Comparison of ENCODE assay signal across 8 mouse cellular contexts in the genomic region with DNA sequence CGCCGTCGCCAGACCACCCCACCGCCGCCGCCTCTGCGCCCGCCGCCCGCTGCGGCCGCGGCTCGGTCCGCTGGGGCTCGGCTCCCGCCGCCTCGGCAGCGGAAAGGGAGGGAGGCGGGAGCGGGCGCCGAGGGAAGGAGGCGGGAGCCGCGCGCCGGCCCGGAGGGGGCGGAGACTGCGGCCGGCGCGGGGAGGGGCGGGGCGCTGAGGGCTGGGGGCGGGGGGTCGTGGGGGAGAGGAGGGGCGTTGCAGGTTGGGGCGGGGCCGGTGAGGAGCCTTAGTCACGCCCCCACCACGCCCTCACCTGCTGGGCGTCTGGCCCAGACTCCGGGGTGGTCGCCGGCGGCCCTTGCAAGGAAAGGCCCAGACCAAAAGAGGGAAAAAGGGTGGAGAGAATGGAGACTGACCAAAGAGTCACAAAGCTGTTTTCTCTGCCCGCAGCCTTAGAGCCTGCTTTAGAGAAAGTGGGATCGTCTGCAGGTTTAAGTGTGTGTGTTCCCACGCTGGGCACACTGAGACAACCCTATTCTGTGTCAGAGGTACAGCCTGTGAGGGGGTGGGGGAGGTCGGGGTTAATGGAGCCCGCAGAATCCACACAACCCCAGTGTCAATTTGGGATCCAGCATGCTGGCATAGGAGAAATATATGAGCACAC. TPM values are rescaled to one million over a fixed set of nuclear protein-coding genes. Genes with fewer than 3 reads are reported as not detected.
DNase-seq lines count a peak whose midpoint lies in the region; ATAC-seq and TF ChIP-seq lines count a peak whose summit lies in the region.

Cmtm4 (minus strand) TSS at position 105 of the 655 bp plus-strand sequence.

- H3K27me3 ChIP-seq in heart, embryonic 13.5 days (replicated peaks), result no peaks in the 10 kb centered on the region
- H3K27me3 ChIP-seq in kidney, embryonic 16.5 days (ENCODE audit: insufficient read depth, low read length), result no peaks in the 10 kb centered on the region
- H3K27me3 ChIP-seq in liver, postnatal 0 days (ENCODE audit: insufficient read depth, low read length), result peaks cover 6% of the 10 kb centered on the region

- peak within 1 kb of the TSS; percentile 99 for H3K4me2 ChIP-seq in heart, embryonic 13.5 days
- H3K4me2 ChIP-seq in kidney, embryonic 16.5 days (replicated peaks; ENCODE audit: low read depth, low read length), result peak within 1 kb of the TSS; percentile 91
- peak within 1 kb of the TSS; percentile 96 for H3K4me2 ChIP-seq in liver, postnatal 0 days (ENCODE audit: low read depth, low read length)

- no peak for TF ChIP-seq EP300 in liver, postnatal 0 days (IDR thresholded peaks at IDR 0.05; ENCODE audit: low read depth)

- peak within 1 kb of the TSS; percentile 97 for H3K9ac ChIP-seq in heart, embryonic 13.5 days
- peak within 1 kb of the TSS; percentile 89 for H3K9ac ChIP-seq in kidney, embryonic 16.5 days (replicated peaks; ENCODE audit: low read length)
- H3K9ac ChIP-seq in liver, postnatal 0 days (replicated peaks), result peak within 1 kb of the TSS; percentile 77

- peak within 1 kb of the TSS; percentile 68 for H3K27ac ChIP-seq in heart, embryonic 13.5 days (replicated peaks)
- H3K27ac ChIP-seq in kidney, embryonic 16.5 days (ENCODE audit: low read length), result peak within 1 kb of the TSS; percentile 81
- H3K27ac ChIP-seq in liver, postnatal 0 days (ENCODE audit: low read depth), result peak within 1 kb of the TSS; percentile 71

- 0 out of 2 replicates have a peak, but pooled peaks cover 3% of the 10 kb centered on the region for H3K9me3 ChIP-seq in heart, embryonic 13.5 days
- peaks cover 5% of the 10 kb centered on the region; the same call in 1 of the 2 replicates for H3K9me3 ChIP-seq in kidney, embryonic 16.5 days (ENCODE audit: low read length)
- H3K9me3 ChIP-seq in liver, postnatal 0 days (ENCODE audit: low read length), result no peaks in the 10 kb centered on the region

- TF ChIP-seq CTCF in liver, postnatal 0 days (IDR thresholded peaks at IDR 0.05; ENCODE audit: low read depth), result no peak

- peaks cover 29% of the 10 kb centered on the region for H3K4me1 ChIP-seq in heart, embryonic 13.5 days
- H3K4me1 ChIP-seq in kidney, embryonic 16.5 days (ENCODE audit: insufficient read depth, low read length), result peaks cover 21% of the 10 kb centered on the region
- peaks cover 11% of the 10 kb centered on the region for H3K4me1 ChIP-seq in liver, postnatal 0 days (ENCODE audit: insufficient read depth)

- peak within 1 kb of the TSS; percentile 88 for H3K4me3 ChIP-seq in heart, embryonic 13.5 days
- peak within 1 kb of the TSS; percentile 88 for H3K4me3 ChIP-seq in kidney, embryonic 16.5 days (ENCODE audit: low read length)
- H3K4me3 ChIP-seq in liver, postnatal 0 days (ENCODE audit: low read depth, low read length), result peak within 1 kb of the TSS; percentile 67

- no peaks in the 10 kb centered on the region for H3K36me3 ChIP-seq in heart, embryonic 13.5 days
- no peaks in the 10 kb centered on the region for H3K36me3 ChIP-seq in kidney, embryonic 16.5 days (ENCODE audit: insufficient read depth, low read length)
- H3K36me3 ChIP-seq in liver, postnatal 0 days (replicated peaks; ENCODE audit: insufficient read depth, low read length), result no peaks in the 10 kb centered on the region

- 4% methylated on average over 19 of the region's 54 CpGs for WGBS in heart, embryonic 13.5 days
- whole genome bisulfite sequencing in kidney, embryonic 16.5 days, result 3% methylated on average over 29 of the region's 54 CpGs
- 4% methylated on average over 31 of the region's 54 CpGs for WGBS in liver, postnatal 0 days (ENCODE audit: insufficient replicate concordance)

- peak; percentile 5 to 10 for DNase-seq in CD8-positive naive resting alpha-beta T cell, adult 2 months (ENCODE audit: low read depth in 2 of 2, low spot score in 2 of 2)
- DNase-seq in ZHBTc4 (ENCODE audit: low read depth, low spot score), result peak; percentile 66
- peak; percentile 77 for DNase-seq in embryo, embryonic 9.5 days (ENCODE audit: extremely low spot score)
- DNase-seq in liver, postnatal 0 days, result peak; percentile 71
- peak; percentile 33 for DNase-seq in ovary, adult 18-20 months (ENCODE audit: low spot score)
- no peak for DNase-seq in c-Kit-positive CD71-positive TER-119-positive erythroid progenitor cells, embryonic 14.5 days (ENCODE audit: low spot score)

- ATAC-seq in heart, embryonic 13.5 days (ENCODE audit: extremely low read depth, insufficient number of reproducible peaks, low FRiP score, low TSS enrichment), result peak; percentile 67
- peak; percentile 85 for ATAC-seq in kidney, embryonic 16.5 days (ENCODE audit: low FRiP score, low TSS enrichment)
- ATAC-seq in liver, postnatal 0 days, result peak; percentile 90

RNA-seq across cellular contexts. Expression of gene Cmtm4, which starts in this region (rescaled TPM):
- 1.2 and 1.6 TPM in 2 replicates for polyA plus RNA-seq in heart, embryonic 13.5 days (2015; fragmentation: Nextera tagmentation; extraction: Ambion mirVana)
- polyA plus RNA-seq in kidney, embryonic 16.5 days (2015; fragmentation: Nextera tagmentation; extraction: Ambion mirVana), result 3.4 and 3.6 TPM in 2 replicates
- polyA plus RNA-seq in liver, postnatal 0 days (2015; fragmentation: Nextera tagmentation; extraction: Ambion mirVana), result 0.94 and 1.1 TPM in 2 replicates
